In genomic region chr2:165113733-165114132, GRCm38 (mm10) we compare ENCODE assay signal across 11 mouse cellular contexts. TPM values are rescaled to one million over a fixed set of nuclear protein-coding genes. Genes with fewer than 3 reads are reported as not detected.
A peak's percentile ranks its signal among the peaks of the same experiment; 100 is the strongest.
DNase-seq lines count a peak whose midpoint lies in the region; ATAC-seq lines count a peak whose summit lies in the region.
"Had no signal": no experiment of that assay in that cellular context is flagged by ENCODE, and none has a peak within 500 bp of the region (broad histone marks: within the 10 kb centered on the region; RNA-seq: fewer than 3 reads in every experiment).

No protein-coding gene starts in this region.

- H3K9me3 ChIP-seq in neural tube, embryonic 12.5 days = no peaks in the 10 kb centered on the region
- H3K9me3 ChIP-seq in neural tube, embryonic 15.5 days (replicated peaks) = no peaks in the 10 kb centered on the region
- no peaks in the 10 kb centered on the region for H3K9me3 ChIP-seq in limb, embryonic 15.5 days

- H3K9ac ChIP-seq in neural tube, embryonic 12.5 days = no peak overlapping the region
- H3K9ac ChIP-seq in neural tube, embryonic 15.5 days (replicated peaks) = no peak overlapping the region
- H3K9ac ChIP-seq in limb, embryonic 15.5 days = no peak overlapping the region

- WGBS in neural tube, embryonic 12.5 days = 10% methylated on average over 11 of the region's 11 CpGs
- 21% methylated on average over 11 of the region's 11 CpGs for WGBS in neural tube, embryonic 15.5 days
- 12% methylated on average over 11 of the region's 11 CpGs for WGBS in limb, embryonic 15.5 days

- no peaks in the 10 kb centered on the region for H3K36me3 ChIP-seq in neural tube, embryonic 12.5 days
- H3K36me3 ChIP-seq in neural tube, embryonic 15.5 days = no peaks in the 10 kb centered on the region
- no peaks in the 10 kb centered on the region for H3K36me3 ChIP-seq in limb, embryonic 15.5 days

- H3K27me3 ChIP-seq in neural tube, embryonic 12.5 days (replicated peaks) = peaks cover 75% of the 10 kb centered on the region
- peaks cover 68% of the 10 kb centered on the region for H3K27me3 ChIP-seq in neural tube, embryonic 15.5 days (replicated peaks)
- H3K27me3 ChIP-seq in limb, embryonic 15.5 days = peaks cover 98% of the 10 kb centered on the region

- H3K27ac ChIP-seq in neural tube, embryonic 12.5 days = no peak overlapping the region
- H3K27ac ChIP-seq in neural tube, embryonic 15.5 days (replicated peaks) = no peak overlapping the region
- no peak overlapping the region for H3K27ac ChIP-seq in limb, embryonic 15.5 days

- no peak for ATAC-seq in CD4-positive, CD25-positive, alpha-beta regulatory T cell, adult 4 months
- peak; percentile 52; the same call in 1 of the 2 replicates for ATAC-seq in neural tube, embryonic 12.5 days (ENCODE audit: low FRiP score, low read depth)
- no peak for ATAC-seq in neural tube, embryonic 15.5 days (ENCODE audit: low FRiP score)
- 0 out of 2 replicates have a peak, but pooled peaks have one; percentile 45 for ATAC-seq in limb, embryonic 15.5 days (ENCODE audit: insufficient number of reproducible peaks, low FRiP score, low TSS enrichment, low read depth)

- peak; percentile 6 for DNase-seq in CD4-positive, CD25-positive, alpha-beta regulatory T cell, adult 2 months (ENCODE audit: low read depth, low spot score)
- DNase-seq in cerebellum, adult 9-11 months = no peak
- no peak for DNase-seq in thymus, postnatal 25 days
- DNase-seq in spleen, adult 18-20 months = no peak
- DNase-seq: adrenal gland, postnatal 10 days; lung, adult 2 months; right cerebral cortex, postnatal 14 days had no signal

- H3K4me1 ChIP-seq in neural tube, embryonic 12.5 days = peaks cover 14% of the 10 kb centered on the region; the same call in 1 of the 2 replicates
- peaks cover 32% of the 10 kb centered on the region for H3K4me1 ChIP-seq in neural tube, embryonic 15.5 days
- H3K4me1 ChIP-seq in limb, embryonic 15.5 days = peaks cover 7% of the 10 kb centered on the region

- no peak overlapping the region for H3K4me2 ChIP-seq in neural tube, embryonic 12.5 days (replicated peaks)
- no peak overlapping the region for H3K4me2 ChIP-seq in neural tube, embryonic 15.5 days
- no peak overlapping the region for H3K4me2 ChIP-seq in limb, embryonic 15.5 days

- no peak overlapping the region for H3K4me3 ChIP-seq in neural tube, embryonic 12.5 days
- no peak overlapping the region for H3K4me3 ChIP-seq in neural tube, embryonic 15.5 days (replicated peaks)
- no peak overlapping the region for H3K4me3 ChIP-seq in limb, embryonic 15.5 days

RNA-seq across cellular contexts. Expression of gene 1700025C18Rik, which starts 23.2 kb away (rescaled TPM):
- polyA plus RNA-seq in CD4-positive, CD25-positive, alpha-beta regulatory T cell, adult 4 months (2017; shearing (Covaris generic)) = not detected
- not detected in 2 replicates for polyA plus RNA-seq in neural tube, embryonic 12.5 days (2016; fragmentation: Nextera tagmentation; extraction: Ambion mirVana)
- polyA plus RNA-seq in neural tube, embryonic 15.5 days (2015; fragmentation: Nextera tagmentation; extraction: Ambion mirVana) = not detected in 2 replicates
- not detected in 2 replicates for polyA plus RNA-seq in limb, embryonic 15.5 days (2015; fragmentation: Nextera tagmentation; extraction: Ambion mirVana)
- polyA plus RNA-seq: lung, adult 2 months had no signal

RNA-seq across cellular contexts. Expression of gene Cd40, which starts 58.3 kb away (rescaled TPM):
- 1 to 10 TPM; 1.6 to 6.0 TPM for polyA plus RNA-seq in CD4-positive, CD25-positive, alpha-beta regulatory T cell, adult 4 months (2017; shearing (Covaris generic))
- 6.8 and 8.0 TPM in 2 replicates for polyA plus RNA-seq in neural tube, embryonic 12.5 days (2016; fragmentation: Nextera tagmentation; extraction: Ambion mirVana)
- 6.9 and 11.0 TPM in 2 replicates for polyA plus RNA-seq in neural tube, embryonic 15.5 days (2015; fragmentation: Nextera tagmentation; extraction: Ambion mirVana)
- 7.0 and 7.5 TPM in 2 replicates for polyA plus RNA-seq in limb, embryonic 15.5 days (2015; fragmentation: Nextera tagmentation; extraction: Ambion mirVana)

Comparison
In these comparisons a context has a peak if more than half of its experiments do, and no peak if none do; other contexts are left out.
1. ATAC-seq: peak in neural tube, embryonic 12.5 days (single experiment) and limb, embryonic 15.5 days (single experiment); none in CD4-positive, CD25-positive, alpha-beta regulatory T cell, adult 4 months (single experiment) and neural tube, embryonic 15.5 days (single experiment).